Mouse (Mus musculus): ENCODE data around the gene Traf3ip1. TPM values are rescaled to one million over a fixed set of nuclear protein-coding genes. Genes with fewer than 3 reads are reported as not detected.

The Traf3ip1 gene
- polyA plus RNA-seq, 1 experiment from 2014 or later: 10.8 TPM

DNA sequence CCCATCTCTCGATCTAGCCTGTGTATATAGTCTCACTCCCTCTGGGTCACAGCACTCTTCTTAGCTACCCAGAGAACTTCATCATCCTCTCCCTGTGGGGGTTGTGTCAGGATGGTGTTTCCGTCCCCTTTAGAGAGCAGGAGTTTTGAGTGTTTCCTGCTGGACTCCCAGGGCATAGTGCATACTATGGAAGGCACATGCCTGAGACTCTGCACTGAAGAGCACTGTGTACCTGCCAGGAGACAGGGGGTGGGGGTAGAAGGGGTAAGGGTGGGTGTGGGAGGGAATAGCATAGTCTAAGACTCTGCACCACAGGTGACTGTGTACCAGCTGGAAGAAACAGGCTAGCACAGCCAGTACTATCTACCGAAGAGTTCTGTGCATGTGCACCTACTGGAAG lies 40.1 kb upstream of the Traf3ip1 start:
- no peaks in the 10 kb centered on the region; the same call in 1 of the 2 replicates for H3K36me3 ChIP-seq (ENCODE audit: control insufficient read depth, insufficient read depth, low read length)
- no peaks in the 10 kb centered on the region for H3K27me3 ChIP-seq (ENCODE audit: control insufficient read depth, insufficient read depth, low read depth, low read length)
- no peak overlapping the region for H3K27ac ChIP-seq (ENCODE audit: low read length)
- peaks cover 17% of the 10 kb centered on the region for H3K4me1 ChIP-seq (ENCODE audit: control insufficient read depth, insufficient read depth, low read length)
- WGBS: 91% methylated on average over 3 of the region's 3 CpGs
- H3K4me2 ChIP-seq (ENCODE audit: low read length): no peak overlapping the region
- no peak overlapping the region for H3K4me3 ChIP-seq (ENCODE audit: low read depth, low read length)
- H3K9ac ChIP-seq (ENCODE audit: low read depth, low read length): no peak overlapping the region
- no peak for ATAC-seq
- H3K9me3 ChIP-seq (replicated peaks; ENCODE audit: control insufficient read depth, low read length, poor library complexity, severe bottlenecking): no peaks in the 10 kb centered on the region

DNA sequence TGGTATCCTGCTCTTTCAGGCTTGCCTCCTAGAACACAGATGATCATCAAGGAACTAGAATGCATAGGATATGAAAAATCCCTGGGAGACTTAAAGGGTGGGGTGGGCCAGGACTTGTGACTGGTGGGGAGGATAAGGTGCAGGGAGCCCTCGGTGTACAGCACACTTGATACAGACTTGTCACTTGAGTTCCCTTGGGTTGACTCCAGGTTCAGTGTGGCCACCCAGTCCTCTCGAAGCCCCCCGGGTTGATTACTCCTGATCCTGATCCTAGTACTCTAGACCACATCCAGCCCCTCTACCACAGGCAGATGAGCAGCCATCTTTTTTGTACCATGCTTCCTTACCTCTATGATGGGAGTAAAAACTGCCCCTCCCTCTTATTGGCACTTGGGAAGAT lies 39.5 kb upstream of the Traf3ip1 start:
- Histone ChIP-seq H3K27me3 (ENCODE audit: control insufficient read depth, insufficient read depth, low read depth, low read length) (no peaks in the 10 kb centered on the region), H3K27ac (ENCODE audit: low read length) (no peak overlapping the region), H3K4me1 (ENCODE audit: control insufficient read depth, insufficient read depth, low read length) (peaks cover 17% of the 10 kb centered on the region), H3K4me2 (ENCODE audit: low read length) (no peak overlapping the region), H3K9me3 (replicated peaks; ENCODE audit: control insufficient read depth, low read length, poor library complexity, severe bottlenecking) (no peaks in the 10 kb centered on the region), H3K9ac (ENCODE audit: low read depth, low read length) (no peak overlapping the region), H3K36me3 (ENCODE audit: control insufficient read depth, insufficient read depth, low read length) (no peaks in the 10 kb centered on the region), H3K4me3 (ENCODE audit: low read depth, low read length) (no peak overlapping the region)
- WGBS: 93% methylated on average over 3 of the region's 3 CpGs
- ATAC-seq: no peak

DNA sequence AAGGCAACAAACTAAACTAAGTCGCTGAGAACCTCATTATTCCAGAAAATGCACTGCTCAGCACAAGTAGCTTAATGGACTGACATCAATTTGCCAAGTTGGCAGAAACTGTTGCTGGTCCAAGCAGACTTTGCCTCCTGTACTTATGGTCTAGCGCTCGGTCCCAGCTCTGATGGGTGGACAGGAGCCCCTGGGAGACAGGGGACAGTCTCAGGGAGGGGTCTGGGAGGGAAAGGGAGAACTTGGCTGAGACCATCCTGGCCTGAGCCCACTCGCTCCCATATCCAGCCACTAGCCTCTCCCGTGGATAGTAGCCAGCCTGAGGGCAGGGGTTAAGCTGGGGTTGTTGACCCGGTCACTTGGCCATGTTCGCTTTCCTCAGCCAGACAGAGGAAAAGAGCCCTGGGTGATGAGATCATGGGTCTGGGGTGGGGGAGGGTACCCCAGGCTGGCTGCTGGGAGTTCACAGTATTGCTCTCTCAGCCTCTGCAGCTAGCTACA lies 38.7 kb upstream of the Traf3ip1 start:
- Histone ChIP-seq H3K4me2 (ENCODE audit: low read length) (peak overlapping the region; percentile 17), H3K9me3 (replicated peaks; ENCODE audit: control insufficient read depth, low read length, poor library complexity, severe bottlenecking) (no peaks in the 10 kb centered on the region), H3K4me3 (ENCODE audit: low read depth, low read length) (no peak overlapping the region), H3K9ac (ENCODE audit: low read depth, low read length) (no peak overlapping the region), H3K27me3 (ENCODE audit: control insufficient read depth, insufficient read depth, low read depth, low read length) (no peaks in the 10 kb centered on the region), H3K27ac (ENCODE audit: low read length) (no peak overlapping the region), H3K4me1 (ENCODE audit: control insufficient read depth, insufficient read depth, low read length) (peaks cover 17% of the 10 kb centered on the region), H3K36me3 (ENCODE audit: control insufficient read depth, insufficient read depth, low read length) (no peaks in the 10 kb centered on the region)
- 39% methylated on average over 7 of the region's 7 CpGs for WGBS
- no peak for ATAC-seq

DNA sequence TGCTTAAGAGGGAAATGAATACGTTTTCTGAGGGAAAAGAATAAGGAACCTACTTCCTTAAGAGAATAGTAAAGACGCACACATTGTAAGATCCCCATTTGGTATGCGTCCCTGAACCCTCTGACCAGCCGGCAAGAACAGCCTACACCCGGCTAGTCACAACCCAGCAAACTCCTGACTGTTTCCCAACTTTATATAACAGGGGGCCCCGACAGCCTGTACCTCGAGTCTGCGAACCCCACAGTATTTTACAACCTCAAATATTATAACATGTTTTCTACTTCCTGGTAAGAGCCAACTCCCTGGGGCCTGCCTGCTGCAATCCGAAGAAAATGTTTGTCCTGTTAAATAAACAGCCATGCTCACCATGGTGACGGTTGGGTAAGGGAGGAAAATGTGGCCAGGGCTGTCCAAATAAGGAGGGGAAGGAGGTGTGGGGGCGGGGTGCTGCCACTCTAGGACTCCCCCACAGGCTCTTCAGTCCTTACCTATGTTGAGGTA lies 38.1 kb upstream of the Traf3ip1 start:
- 25% methylated on average over 11 of the region's 11 CpGs for WGBS
- ATAC-seq: no peak
- H3K27me3 ChIP-seq (ENCODE audit: control insufficient read depth, insufficient read depth, low read depth, low read length): no peaks in the 10 kb centered on the region
- peaks cover 17% of the 10 kb centered on the region for H3K4me1 ChIP-seq (ENCODE audit: control insufficient read depth, insufficient read depth, low read length)
- no peak overlapping the region for H3K9ac ChIP-seq (ENCODE audit: low read depth, low read length)
- no peak overlapping the region for H3K4me3 ChIP-seq (ENCODE audit: low read depth, low read length)
- H3K4me2 ChIP-seq (ENCODE audit: low read length): peak overlapping the region; percentile 17
- no peak overlapping the region for H3K27ac ChIP-seq (ENCODE audit: low read length)
- no peaks in the 10 kb centered on the region for H3K9me3 ChIP-seq (replicated peaks; ENCODE audit: control insufficient read depth, low read length, poor library complexity, severe bottlenecking)
- no peaks in the 10 kb centered on the region for H3K36me3 ChIP-seq (ENCODE audit: control insufficient read depth, insufficient read depth, low read length)

DNA sequence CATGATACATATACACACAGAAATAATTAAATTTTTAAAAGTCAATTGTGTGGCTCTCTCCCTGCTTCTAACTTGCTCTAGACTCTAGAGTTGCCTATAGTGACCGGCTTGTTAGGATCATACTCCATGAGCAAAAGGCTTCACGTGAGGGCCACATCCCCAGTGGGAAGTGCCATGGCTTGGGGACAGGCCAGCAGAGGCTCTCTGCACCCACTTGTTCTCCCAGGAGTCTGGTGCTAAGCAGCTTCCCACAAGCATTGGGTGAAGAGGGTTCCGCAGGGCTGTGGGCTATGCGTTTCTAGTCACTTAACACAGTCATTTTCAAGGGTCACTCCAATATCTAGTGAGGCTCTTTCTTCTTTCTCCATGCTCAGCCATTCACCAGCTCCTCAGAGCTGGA lies 37.3 kb upstream of the Traf3ip1 start:
- Histone ChIP-seq H3K4me1 (ENCODE audit: control insufficient read depth, insufficient read depth, low read length) (peaks cover 17% of the 10 kb centered on the region), H3K4me2 (ENCODE audit: low read length) (peak overlapping the region; percentile 64; the same call in 1 of the 2 replicates), H3K27me3 (ENCODE audit: control insufficient read depth, insufficient read depth, low read depth, low read length) (no peaks in the 10 kb centered on the region), H3K9me3 (replicated peaks; ENCODE audit: control insufficient read depth, low read length, poor library complexity, severe bottlenecking) (no peaks in the 10 kb centered on the region), H3K36me3 (ENCODE audit: control insufficient read depth, insufficient read depth, low read length) (no peaks in the 10 kb centered on the region), H3K9ac (ENCODE audit: low read depth, low read length) (no peak overlapping the region), H3K4me3 (ENCODE audit: low read depth, low read length) (no peak overlapping the region), H3K27ac (ENCODE audit: low read length) (no peak overlapping the region)
- ATAC-seq: no peak
- 91% methylated on average over 4 of the region's 4 CpGs for WGBS

DNA sequence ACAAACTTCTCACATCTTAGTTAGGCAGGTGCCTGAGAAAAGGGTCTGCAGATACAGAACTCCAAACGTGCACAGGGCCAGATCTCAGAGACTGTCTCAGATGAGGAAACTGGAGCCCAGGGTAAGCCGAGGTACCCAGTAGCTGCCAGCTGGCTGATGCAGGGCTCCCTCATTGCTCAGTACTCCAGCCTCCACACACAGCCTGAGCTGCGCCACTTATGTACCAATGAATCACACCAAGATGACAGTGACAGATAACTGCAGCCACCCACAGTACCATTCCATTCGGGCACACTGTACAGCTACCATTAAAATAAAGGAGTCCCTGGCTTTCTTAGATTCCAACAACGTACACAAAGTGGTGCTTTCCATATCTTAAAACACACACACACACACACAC lies 36.7 kb upstream of the Traf3ip1 start:
- H3K9me3 ChIP-seq (replicated peaks; ENCODE audit: control insufficient read depth, low read length, poor library complexity, severe bottlenecking): no peaks in the 10 kb centered on the region
- H3K36me3 ChIP-seq (ENCODE audit: control insufficient read depth, insufficient read depth, low read length): no peaks in the 10 kb centered on the region
- H3K4me1 ChIP-seq (ENCODE audit: control insufficient read depth, insufficient read depth, low read length): peaks cover 17% of the 10 kb centered on the region
- peak overlapping the region; percentile 64 for H3K4me2 ChIP-seq (ENCODE audit: low read length)
- no peak for ATAC-seq
- H3K9ac ChIP-seq (ENCODE audit: low read depth, low read length): no peak overlapping the region
- no peaks in the 10 kb centered on the region for H3K27me3 ChIP-seq (ENCODE audit: control insufficient read depth, insufficient read depth, low read depth, low read length)
- H3K4me3 ChIP-seq (ENCODE audit: low read depth, low read length): peak overlapping the region; percentile 71
- no peak overlapping the region for H3K27ac ChIP-seq (ENCODE audit: low read length)
- WGBS: 74% methylated on average over 5 of the region's 5 CpGs

DNA sequence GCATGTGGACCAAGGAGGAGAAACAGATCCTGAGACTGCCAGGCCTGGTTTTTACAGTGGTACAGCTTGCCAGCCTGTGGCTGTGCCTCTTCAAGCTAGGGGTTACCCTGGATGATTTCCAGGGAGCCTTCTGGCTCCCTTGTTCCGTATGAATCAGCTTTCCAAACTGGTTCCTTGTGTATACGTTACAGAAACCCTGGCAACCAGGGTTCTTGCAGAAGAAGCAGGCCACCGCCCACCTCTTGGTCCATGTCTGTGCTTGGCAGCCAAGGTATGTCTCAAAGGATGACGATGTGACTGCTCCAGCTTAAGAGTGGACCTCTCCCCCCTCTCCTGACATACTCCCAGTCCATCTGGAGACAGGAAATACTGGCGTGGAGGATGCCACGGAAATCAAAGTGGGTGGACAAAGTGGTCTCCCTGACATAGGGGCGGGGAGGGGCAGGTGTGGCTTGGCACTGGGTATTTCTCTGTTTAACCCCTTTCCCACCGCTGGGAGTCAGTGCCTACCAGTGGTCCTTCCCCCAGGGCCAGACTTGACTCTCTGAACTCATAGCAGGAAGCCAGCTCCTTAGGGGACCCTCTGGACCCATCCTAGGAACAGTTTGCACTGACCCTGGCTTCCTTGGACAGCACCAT lies 36.1 kb upstream of the Traf3ip1 start:
- peak; percentile 9; the same call in 1 of the 2 replicates for ATAC-seq
- 19% methylated on average over 8 of the region's 8 CpGs for WGBS
- Histone ChIP-seq H3K9me3 (replicated peaks; ENCODE audit: control insufficient read depth, low read length, poor library complexity, severe bottlenecking) (no peaks in the 10 kb centered on the region), H3K27me3 (ENCODE audit: control insufficient read depth, insufficient read depth, low read depth, low read length) (no peaks in the 10 kb centered on the region), H3K36me3 (ENCODE audit: control insufficient read depth, insufficient read depth, low read length) (no peaks in the 10 kb centered on the region), H3K9ac (ENCODE audit: low read depth, low read length) (peak overlapping the region; percentile 62), H3K4me3 (ENCODE audit: low read depth, low read length) (peak overlapping the region; percentile 71), H3K27ac (ENCODE audit: low read length) (no peak overlapping the region), H3K4me1 (ENCODE audit: control insufficient read depth, insufficient read depth, low read length) (peaks cover 17% of the 10 kb centered on the region), H3K4me2 (ENCODE audit: low read length) (peak overlapping the region; percentile 64)

DNA sequence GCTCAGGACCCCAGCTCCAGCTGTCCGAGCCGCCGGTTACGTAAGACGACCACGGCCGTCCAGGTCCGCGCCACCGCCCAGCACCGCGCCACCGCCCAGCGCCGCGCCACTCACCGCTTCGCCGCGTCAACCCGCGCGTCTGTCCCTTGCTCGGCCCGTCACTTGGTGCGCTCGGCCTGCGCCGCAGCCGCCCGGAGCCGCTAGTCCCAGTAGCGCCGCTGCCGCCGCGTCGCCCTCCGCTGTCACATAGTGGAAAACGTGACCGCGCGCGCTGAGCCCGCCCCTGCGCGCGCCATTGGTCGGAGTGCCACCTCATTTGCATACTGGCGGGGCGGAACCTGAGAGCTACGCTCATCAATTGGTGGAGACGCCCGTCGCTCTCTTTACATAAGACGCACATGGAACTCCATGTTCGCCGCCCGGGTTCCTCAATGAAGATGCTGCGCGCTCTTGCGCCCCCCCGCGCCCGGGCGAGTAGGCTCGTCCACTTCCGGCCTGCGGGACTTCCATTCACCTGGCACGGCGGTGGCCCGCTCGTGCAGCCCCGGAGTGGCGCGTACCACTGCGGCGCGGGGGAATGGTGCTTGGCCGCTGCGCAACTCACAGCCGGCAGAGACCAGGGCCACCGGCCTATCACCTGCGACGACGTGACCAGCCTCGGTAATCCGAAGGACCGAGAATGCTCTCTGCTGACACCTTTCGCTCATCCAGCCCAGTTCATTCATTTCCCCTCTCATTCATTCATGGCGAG lies 35.2 kb upstream of the Traf3ip1 start, which contains the start of gene Per2:
Per2 (minus strand) TSS at position 266 of the 751 bp plus-strand sequence.
- peak within 1 kb of the TSS; percentile 76 for H3K27ac ChIP-seq (ENCODE audit: low read length)

DNA sequence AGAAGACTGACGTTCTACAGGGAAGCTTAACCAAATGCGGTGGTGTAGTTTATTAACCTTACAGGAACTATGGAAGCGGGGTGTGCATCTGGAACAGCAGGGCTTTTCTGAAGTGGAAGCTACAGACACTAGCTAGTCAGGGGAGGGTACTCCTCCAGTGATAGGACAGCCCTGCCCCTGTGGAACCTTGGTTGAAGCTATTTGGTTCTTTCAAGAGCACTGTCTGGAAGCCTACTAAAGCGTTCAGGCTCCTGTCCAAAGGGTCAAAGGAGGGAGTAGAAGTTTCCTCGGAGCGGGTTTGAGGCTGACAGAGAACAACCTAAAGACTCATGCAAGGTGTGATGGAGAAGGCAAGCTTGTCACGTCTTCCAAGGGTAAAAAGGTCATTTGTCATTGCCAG lies 34.4 kb upstream of the Traf3ip1 start:
- no peaks in the 10 kb centered on the region for H3K27me3 ChIP-seq (ENCODE audit: control insufficient read depth, insufficient read depth, low read depth, low read length)
- no peaks in the 10 kb centered on the region for H3K36me3 ChIP-seq (ENCODE audit: control insufficient read depth, insufficient read depth, low read length)
- no peak for ATAC-seq
- peaks cover 17% of the 10 kb centered on the region for H3K4me1 ChIP-seq (ENCODE audit: control insufficient read depth, insufficient read depth, low read length)
- whole genome bisulfite sequencing: 46% methylated on average over 7 of the region's 7 CpGs
- H3K4me3 ChIP-seq (ENCODE audit: low read depth, low read length): peak overlapping the region; percentile 71
- H3K9me3 ChIP-seq (replicated peaks; ENCODE audit: control insufficient read depth, low read length, poor library complexity, severe bottlenecking): no peaks in the 10 kb centered on the region
- peak overlapping the region; percentile 64; the same call in 1 of the 2 replicates for H3K9ac ChIP-seq (ENCODE audit: low read depth, low read length)
- H3K4me2 ChIP-seq (ENCODE audit: low read length): peak overlapping the region; percentile 74
- peak overlapping the region; percentile 76 for H3K27ac ChIP-seq (ENCODE audit: low read length)

More for the DNA sequence above, 35.2 kb upstream of the Traf3ip1 start, which contains the start of gene Per2:
- Histone ChIP-seq H3K4me2 (ENCODE audit: low read length) (peak within 1 kb of the TSS; percentile 74), H3K9me3 (replicated peaks; ENCODE audit: control insufficient read depth, low read length, poor library complexity, severe bottlenecking) (no peaks in the 10 kb centered on the region), H3K4me1 (ENCODE audit: control insufficient read depth, insufficient read depth, low read length) (peaks cover 17% of the 10 kb centered on the region), H3K4me3 (ENCODE audit: low read depth, low read length) (peak within 1 kb of the TSS; percentile 71), H3K9ac (ENCODE audit: low read depth, low read length) (peak within 1 kb of the TSS; percentile 64), H3K27me3 (ENCODE audit: control insufficient read depth, insufficient read depth, low read depth, low read length) (no peaks in the 10 kb centered on the region), H3K36me3 (ENCODE audit: control insufficient read depth, insufficient read depth, low read length) (no peaks in the 10 kb centered on the region)
- WGBS: under 1% methylated on average over 90 of the region's 91 CpGs
- peak; percentile 97 for ATAC-seq
